Mouse (Mus musculus) intestine, postnatal 0 days (tissue): Measurements from ENCODE around the gene Pnldc1. TPM values are rescaled to one million over a fixed set of nuclear protein-coding genes. Genes with fewer than 3 reads are reported as not detected.

Experiments used
- ATAC-seq: fragments of 200-750 bp; cut with Nextera tagmentation; 2 replicates; pipeline ENCODE4 v1.8.0; 2017; ENCODE audit warnings: mild to moderate bottlenecking, moderate TSS enrichment, moderate library complexity
- H3K27ac ChIP-seq: fragments of 300-500 bp; sonication (generic); 2 replicates; pipeline ENCODE4 v1.5.1; 2014; ENCODE audit warnings: mild to moderate bottlenecking, low read depth, low read length, moderate library complexity
- H3K27me3 ChIP-seq: fragments of 300-500 bp; sonication (generic); replicated peaks from 2 replicates; pipeline ENCODE4 v1.6.1; 2014; ENCODE audit warnings: low read length, mixed read lengths; ENCODE audit not compliant: control insufficient read depth, insufficient read depth
- H3K36me3 ChIP-seq: fragments of 300-500 bp; sonication (generic); 2 replicates; pipeline ENCODE4 v1.6.1; 2014; ENCODE audit warnings: mild to moderate bottlenecking, moderate library complexity; ENCODE audit not compliant: control insufficient read depth, insufficient read depth
- H3K4me1 ChIP-seq: fragments of 300-500 bp; sonication (generic); replicated peaks from 2 replicates; pipeline ENCODE4 v1.6.1; 2014; ENCODE audit warnings: antibody characterized with exemption, low read length, mixed read lengths; ENCODE audit not compliant: control insufficient read depth, insufficient read depth
- H3K4me2 ChIP-seq: fragments of 300-500 bp; sonication (generic); replicated peaks from 2 replicates; pipeline ENCODE4 v1.6.1; 2014; ENCODE audit warnings: low read depth, mild to moderate bottlenecking, moderate library complexity
- H3K4me3 ChIP-seq: fragments of 300-500 bp; sonication (generic); 2 replicates; pipeline ENCODE4 v1.5.1; 2014; ENCODE audit warnings: low read depth, low read length
- H3K9ac ChIP-seq: fragments of 300-500 bp; sonication (generic); 2 replicates; pipeline ENCODE4 v1.6.1; 2014; ENCODE audit warnings: mild to moderate bottlenecking, low read depth, low read length
- H3K9me3 ChIP-seq: fragments of 300-500 bp; sonication (generic); 2 replicates; pipeline ENCODE4 v1.6.1; 2016; ENCODE audit warnings: mixed run types; ENCODE audit not compliant: control insufficient read depth
- CTCF ChIP-seq: sonication (generic); IDR thresholded peaks from 2 replicates; pipeline ENCODE4 v1.5.1; 2016; ENCODE audit warnings: low read depth, mild to moderate bottlenecking, control low read depth, antibody characterized with exemption, moderate library complexity
- WGBS: fragments of 180-500 bp; shearing (Covaris S2); extraction: QIAGEN DNeasy Blood & Tissue Kit; methylation state at CpG from one replicate; pipeline ENCODE4 v1.1.7; 2014; 5-methylcytosine and 5-hydroxymethylcytosine counted together
- polyA plus RNA-seq: library from polyadenylated mRNA; unstranded; fragments of >200 nt; fragmentation: Nextera tagmentation; extraction: Ambion mirVana; gene quantifications from 2 replicates; pipeline ENCODE4 v1.2.1, GENCODE M21; 2015

Gene Pnldc1
- polyA plus RNA-seq, 1 experiment from 2014 or later = 0.48 TPM

DNA sequence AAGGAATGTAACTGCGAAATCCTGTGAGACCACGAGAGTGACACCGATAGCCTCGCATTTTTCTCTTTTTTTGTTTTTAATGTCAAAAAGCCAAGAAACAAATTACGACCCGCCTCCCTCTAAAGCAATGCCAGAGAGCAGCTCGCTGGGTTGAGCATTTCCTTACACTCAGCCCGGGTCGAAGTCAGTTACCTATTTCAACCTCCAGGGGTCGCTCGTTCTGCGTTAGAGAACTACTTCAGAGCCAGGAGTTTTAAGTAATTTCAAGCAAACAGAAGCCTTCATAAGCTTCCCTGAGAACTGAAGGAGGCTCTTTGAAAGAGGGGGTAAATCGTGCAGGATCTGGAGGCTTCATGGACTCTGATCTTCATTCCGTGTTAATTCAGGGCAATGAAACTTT, 29.9 kb downstream of the Pnldc1 start:
- H3K4me3 ChIP-seq = peak overlapping the region; percentile 9; the same call in 1 of the 2 replicates
- WGBS = 2% methylated on average over 14 of the region's 14 CpGs
- peak overlapping the region; percentile 57 for H3K4me2 ChIP-seq
- H3K9me3 ChIP-seq = no peaks in the 10 kb centered on the region
- ATAC-seq = peak; percentile 57; the same call in 1 of the 2 replicates
- no peaks in the 10 kb centered on the region for H3K27me3 ChIP-seq
- H3K4me1 ChIP-seq = no peaks in the 10 kb centered on the region
- H3K27ac ChIP-seq = no peak overlapping the region
- no peak overlapping the region for H3K9ac ChIP-seq
- no peaks in the 10 kb centered on the region for H3K36me3 ChIP-seq
- peak; percentile 88 for TF ChIP-seq CTCF

DNA sequence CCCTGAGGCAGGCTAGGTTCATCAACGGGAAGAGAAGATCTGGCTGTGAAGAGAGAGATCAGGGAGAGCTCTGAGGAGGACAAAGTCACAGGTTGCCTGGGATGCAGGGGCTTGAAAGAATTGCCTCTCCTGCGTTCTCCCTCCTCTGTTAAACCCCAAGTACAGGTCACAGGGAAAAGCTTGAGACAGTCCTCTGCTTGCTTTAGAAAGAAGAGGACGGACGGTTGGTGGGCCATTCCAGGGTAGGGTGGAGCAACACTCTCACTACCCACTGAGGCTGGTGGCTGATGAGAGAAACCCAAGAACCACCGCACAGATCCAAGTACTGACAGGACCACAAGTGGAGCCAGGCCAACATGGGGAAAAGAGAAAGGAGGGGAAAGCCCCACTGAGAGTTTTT, 34.3 kb downstream of the Pnldc1 start, which contains the start of gene Mrgprh:
Mrgprh (plus strand) TSS at position 301 of the 400 bp plus-strand sequence.
- Histone ChIP-seq H3K4me2 (no peak within 1 kb of the TSS), H3K9me3 (no peaks in the 10 kb centered on the region), H3K27me3 (no peaks in the 10 kb centered on the region), H3K4me1 (no peaks in the 10 kb centered on the region), H3K36me3 (no peaks in the 10 kb centered on the region), H3K9ac (no peak within 1 kb of the TSS), H3K4me3 (no peak within 1 kb of the TSS), H3K27ac (no peak within 1 kb of the TSS)
- ATAC-seq = no peak
- TF ChIP-seq CTCF = no peak
- WGBS = 76% methylated on average over 5 of the region's 5 CpGs

DNA sequence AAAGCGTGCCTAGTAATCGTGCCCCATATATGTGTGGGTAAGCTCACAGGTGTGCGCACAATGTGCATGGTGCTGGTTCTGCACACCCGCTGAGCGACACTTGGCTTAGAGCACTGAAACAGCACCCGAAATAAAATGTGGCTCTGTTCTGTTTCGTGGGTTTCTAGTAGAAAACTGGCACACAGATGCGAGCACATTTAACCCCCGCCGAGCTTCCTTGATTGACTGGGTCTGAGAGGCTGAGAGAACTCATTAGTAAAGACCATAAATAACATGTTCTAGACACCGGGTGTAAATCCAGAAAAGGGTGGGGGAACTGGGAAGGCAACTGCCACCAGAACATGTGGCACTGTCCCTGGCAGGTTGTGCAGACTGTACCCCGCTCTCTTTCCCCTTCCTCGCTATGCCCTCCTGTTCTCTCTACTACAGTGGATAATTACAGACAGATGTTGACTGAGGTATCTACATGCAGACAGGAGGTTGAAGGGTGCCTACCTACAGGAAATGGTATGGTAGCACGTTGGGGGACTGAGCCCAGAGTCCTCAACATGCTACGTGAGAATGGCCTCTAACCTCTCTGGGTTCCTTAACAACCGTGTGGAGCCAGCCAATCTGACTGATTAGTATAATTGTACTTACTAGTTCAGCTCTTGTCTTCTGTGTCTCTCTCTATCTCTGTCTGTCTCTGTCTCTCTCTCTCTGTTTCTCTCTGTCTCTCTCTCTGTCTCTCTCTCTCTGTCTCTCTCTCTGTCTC, 37.6 kb downstream of the Pnldc1 start:
- H3K4me2 ChIP-seq = no peak overlapping the region
- WGBS = 74% methylated on average over 16 of the region's 16 CpGs
- ATAC-seq = no peak
- H3K4me3 ChIP-seq = no peak overlapping the region
- no peak overlapping the region for H3K27ac ChIP-seq
- no peaks in the 10 kb centered on the region for H3K36me3 ChIP-seq
- TF ChIP-seq CTCF = no peak
- no peaks in the 10 kb centered on the region for H3K9me3 ChIP-seq
- H3K9ac ChIP-seq = no peak overlapping the region
- H3K27me3 ChIP-seq = no peaks in the 10 kb centered on the region
- no peaks in the 10 kb centered on the region for H3K4me1 ChIP-seq

DNA sequence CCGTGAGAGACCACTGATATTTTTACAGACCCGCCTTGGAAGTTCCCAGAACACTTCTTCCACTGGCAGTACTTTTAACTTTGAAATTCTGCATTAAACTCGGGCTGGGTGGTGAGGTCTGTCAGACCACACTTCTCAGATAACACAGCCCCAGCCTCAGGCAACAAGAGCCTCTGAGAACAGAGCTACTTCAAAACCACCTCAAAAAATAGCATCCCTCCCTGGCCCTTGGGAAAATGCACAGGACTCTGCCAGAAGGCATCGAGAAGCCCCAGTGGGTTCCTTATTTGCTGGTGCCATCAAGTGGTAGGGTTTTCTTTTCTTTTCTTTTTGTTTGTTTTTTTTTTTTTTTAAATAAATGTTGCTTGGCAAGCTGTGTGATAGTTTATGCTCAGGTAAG, 41.4 kb downstream of the Pnldc1 start:
- no peaks in the 10 kb centered on the region for H3K36me3 ChIP-seq

DNA sequence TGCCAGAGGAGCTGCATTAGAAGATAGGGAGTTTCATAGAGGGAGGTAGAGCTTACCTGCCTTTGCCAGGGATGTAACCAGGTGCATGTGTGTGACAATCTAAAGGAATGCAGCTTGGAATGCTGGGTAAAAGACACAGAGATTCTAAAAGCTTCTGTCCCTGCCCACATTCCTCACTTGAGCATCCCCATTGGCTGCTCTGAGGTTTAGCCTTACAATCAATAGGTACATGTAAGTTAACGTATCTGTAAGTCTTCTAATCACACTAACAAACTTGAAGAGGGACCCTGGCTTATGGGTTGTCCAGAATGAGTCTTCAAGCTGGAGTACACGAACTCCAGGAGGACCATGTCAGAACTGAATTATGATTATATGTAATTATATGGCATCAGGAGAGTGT, 42.0 kb downstream of the Pnldc1 start, which contains the start of gene Mas1:
Mas1 (minus strand) TSS at position 101 of the 400 bp plus-strand sequence.
- no peak within 1 kb of the TSS for H3K4me2 ChIP-seq
- H3K4me1 ChIP-seq = no peaks in the 10 kb centered on the region
- no peaks in the 10 kb centered on the region for H3K27me3 ChIP-seq
- ATAC-seq = no peak
- H3K36me3 ChIP-seq = no peaks in the 10 kb centered on the region
- no peak within 1 kb of the TSS for H3K27ac ChIP-seq
- no peak within 1 kb of the TSS for H3K4me3 ChIP-seq
- no peaks in the 10 kb centered on the region for H3K9me3 ChIP-seq
- no peak for TF ChIP-seq CTCF
- no peak within 1 kb of the TSS for H3K9ac ChIP-seq
- 23% methylated on average over 2 of the region's 2 CpGs for WGBS

More for the DNA sequence above, 41.4 kb downstream of the Pnldc1 start:
- no peak for ATAC-seq
- no peaks in the 10 kb centered on the region for H3K9me3 ChIP-seq
- no peak overlapping the region for H3K4me3 ChIP-seq
- H3K4me1 ChIP-seq = no peaks in the 10 kb centered on the region
- H3K9ac ChIP-seq = no peak overlapping the region
- WGBS = 21% methylated on average over 4 of the region's 4 CpGs
- peak; percentile 8; the same call in 1 of the 2 replicates for TF ChIP-seq CTCF
- no peak overlapping the region for H3K4me2 ChIP-seq
- no peaks in the 10 kb centered on the region for H3K27me3 ChIP-seq
- no peak overlapping the region for H3K27ac ChIP-seq

DNA sequence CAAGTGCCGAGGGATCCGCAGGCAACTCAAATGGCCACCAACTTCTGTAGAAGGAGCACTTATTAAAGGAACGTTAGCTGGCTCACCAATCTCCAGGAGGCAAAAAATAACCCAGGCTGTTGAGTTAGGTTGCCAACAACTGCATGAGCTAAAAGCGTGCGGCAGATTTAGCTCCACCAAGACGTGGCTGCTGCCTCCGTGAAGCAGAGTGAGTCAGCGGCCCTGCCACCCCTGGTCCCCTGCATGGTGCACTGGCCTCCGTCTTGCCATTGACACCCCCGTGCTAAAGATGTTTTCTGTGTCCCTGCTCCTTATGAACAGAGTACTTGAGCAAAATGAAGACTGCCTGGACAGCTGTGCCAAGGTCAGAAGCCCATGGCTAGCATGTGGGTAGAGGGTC, 43.2 kb downstream of the Pnldc1 start:
- no peak overlapping the region for H3K4me2 ChIP-seq
- no peak overlapping the region for H3K27ac ChIP-seq
- H3K36me3 ChIP-seq = no peaks in the 10 kb centered on the region
- H3K4me1 ChIP-seq = no peaks in the 10 kb centered on the region
- no peak for ATAC-seq
- H3K9me3 ChIP-seq = no peaks in the 10 kb centered on the region
- 84% methylated on average over 10 of the region's 10 CpGs for WGBS
- no peak overlapping the region for H3K4me3 ChIP-seq
- H3K27me3 ChIP-seq = no peaks in the 10 kb centered on the region
- no peak for TF ChIP-seq CTCF
- no peak overlapping the region for H3K9ac ChIP-seq
